Mouse (Mus musculus) stomach, embryonic 15.5 days (tissue): ENCODE data around the gene Krtap4-7. TPM values are rescaled to one million over a fixed set of nuclear protein-coding genes. Genes with fewer than 3 reads are reported as not detected.
"Not testable (repeated sequence)": the region's sequence is repeated elsewhere in the genome, so short reads cannot be mapped to it uniquely, and the experiment has no call there.

ENCODE experiments used
- ATAC-seq: fragments of 200-750 bp; cut with Nextera tagmentation; 2 replicates; pipeline ENCODE4 v1.8.0; 2017; ENCODE audit warnings: low read depth, moderate number of reproducible peaks, moderate TSS enrichment; ENCODE audit not compliant: insufficient read depth, low FRiP score
- H3K27ac ChIP-seq: fragments of 300-500 bp; sonication (generic); 2 replicates; pipeline ENCODE4 v1.5.1; 2015; ENCODE audit warnings: mild to moderate bottlenecking, inconsistent platforms
- H3K27me3 ChIP-seq: fragments of 300-500 bp; sonication (generic); replicated peaks from 2 replicates; pipeline ENCODE4 v1.6.1; 2015; ENCODE audit warnings: inconsistent platforms
- H3K36me3 ChIP-seq: fragments of 300-500 bp; sonication (generic); 2 replicates; pipeline ENCODE4 v1.6.1; 2015; ENCODE audit warnings: inconsistent platforms
- H3K4me1 ChIP-seq: fragments of 300-500 bp; sonication (generic); 2 replicates; pipeline ENCODE4 v1.6.1; 2015; ENCODE audit warnings: inconsistent platforms
- H3K4me2 ChIP-seq: fragments of 300-500 bp; sonication (generic); 2 replicates; pipeline ENCODE4 v1.6.1; 2015; ENCODE audit warnings: mild to moderate bottlenecking, inconsistent platforms
- H3K4me3 ChIP-seq: fragments of 300-500 bp; sonication (generic); replicated peaks from 2 replicates; pipeline ENCODE4 v1.5.1; 2015; ENCODE audit warnings: inconsistent platforms
- H3K9ac ChIP-seq: fragments of 300-500 bp; sonication (generic); 2 replicates; pipeline ENCODE4 v1.6.1; 2015; ENCODE audit warnings: inconsistent platforms
- H3K9me3 ChIP-seq: fragments of 300-500 bp; sonication (generic); 2 replicates; pipeline ENCODE4 v1.6.1; 2016; ENCODE audit warnings: inconsistent platforms
- WGBS: fragments of 180-500 bp; shearing (Covaris S2); methylation state at CpG from one replicate; pipeline ENCODE4 v1.1.7; 2015; 5-methylcytosine and 5-hydroxymethylcytosine counted together
- polyA plus RNA-seq: library from polyadenylated mRNA; unstranded; fragments of >200 nt; fragmentation: Nextera tagmentation; extraction: Ambion mirVana; gene quantifications from 2 replicates; pipeline ENCODE4 v1.2.1, GENCODE M21; 2015

Gene Krtap4-7
- not detected in 2 replicates for polyA plus RNA-seq

- H3K9me3 ChIP-seq, H3K27ac ChIP-seq, H3K4me2 ChIP-seq, H3K9ac ChIP-seq, H3K27me3 ChIP-seq, H3K4me3 ChIP-seq, H3K36me3 ChIP-seq, ATAC-seq, H3K4me1 ChIP-seq: not testable (repeated sequence)
- WGBS: 81% methylated on average over 9 of the region's 9 CpGs
These were observed at the start of gene Krtap4-7 for GRCm38 (mm10) chr11:99643635-99644139. TSS of gene Krtap4-7 (minus strand) at chr11:99644089.

- H3K9ac ChIP-seq: no peak within 1 kb of the TSS
- no peaks in the 10 kb centered on the region for H3K27me3 ChIP-seq
- ATAC-seq: no peak
- no peaks in the 10 kb centered on the region for H3K36me3 ChIP-seq
- 84% methylated on average over 1 of the region's 1 CpGs for WGBS
- H3K4me3 ChIP-seq: no peak within 1 kb of the TSS
- no peaks in the 10 kb centered on the region for H3K9me3 ChIP-seq
- H3K27ac ChIP-seq: no peak within 1 kb of the TSS
- H3K4me1 ChIP-seq: no peaks in the 10 kb centered on the region
- H3K4me2 ChIP-seq: no peak within 1 kb of the TSS
These were observed 46.6 kb upstream of the Krtap4-7 start, which contains the start of gene Gm14190 for GRCm38 (mm10) chr11:99690463-99690862. TSS of gene Gm14190 (minus strand) at chr11:99690740.

GRCm38 (mm10) chr11:99685235-99685634, 41.3 kb upstream of the Krtap4-7 start:
- not testable (repeated sequence) for H3K27me3 ChIP-seq, H3K27ac ChIP-seq, H3K4me1 ChIP-seq, H3K9me3 ChIP-seq, ATAC-seq, H3K36me3 ChIP-seq, H3K4me3 ChIP-seq, H3K9ac ChIP-seq, H3K4me2 ChIP-seq
- 70% methylated on average over 1 of the region's 1 CpGs for WGBS

- Histone ChIP-seq H3K4me1 (no peaks in the 10 kb centered on the region), H3K4me3 (no peak overlapping the region), H3K27ac (no peak overlapping the region), H3K36me3 (no peaks in the 10 kb centered on the region), H3K9ac (no peak overlapping the region), H3K4me2 (no peak overlapping the region), H3K27me3 (no peaks in the 10 kb centered on the region), H3K9me3 (no peaks in the 10 kb centered on the region)
- WGBS: 82% methylated on average over 2 of the region's 2 CpGs
- ATAC-seq: no peak
These were observed 39.6 kb upstream of the Krtap4-7 start for GRCm38 (mm10) chr11:99683481-99683880.

GRCm38 (mm10) chr11:99665860-99666259, 22.0 kb upstream of the Krtap4-7 start, which contains the start of gene Krtap4-6:
TSS of gene Krtap4-6 (minus strand) at chr11:99665960.
- Histone ChIP-seq H3K9me3 (no peaks in the 10 kb centered on the region), H3K27me3 (no peaks in the 10 kb centered on the region), H3K4me1 (no peaks in the 10 kb centered on the region), H3K27ac (no peak within 1 kb of the TSS), H3K4me2 (no peak within 1 kb of the TSS), H3K4me3 (no peak within 1 kb of the TSS), H3K36me3 (no peaks in the 10 kb centered on the region), H3K9ac (no peak within 1 kb of the TSS)
- ATAC-seq: no peak

GRCm38 (mm10) chr11:99662802-99663201, 18.9 kb upstream of the Krtap4-7 start:
- Histone ChIP-seq H3K4me1 (no peaks in the 10 kb centered on the region), H3K4me3 (no peak overlapping the region), H3K4me2 (no peak overlapping the region), H3K27ac (no peak overlapping the region), H3K9me3 (no peaks in the 10 kb centered on the region), H3K36me3 (no peaks in the 10 kb centered on the region), H3K27me3 (no peaks in the 10 kb centered on the region), H3K9ac (no peak overlapping the region)
- WGBS: 79% methylated on average over 10 of the region's 10 CpGs
- ATAC-seq: no peak

GRCm38 (mm10) chr11:99659256-99659655, 15.4 kb upstream of the Krtap4-7 start:
- Histone ChIP-seq H3K9me3 (no peaks in the 10 kb centered on the region), H3K4me3 (no peak overlapping the region), H3K27ac (no peak overlapping the region), H3K4me1 (no peaks in the 10 kb centered on the region), H3K4me2 (no peak overlapping the region), H3K27me3 (no peaks in the 10 kb centered on the region), H3K9ac (no peak overlapping the region), H3K36me3 (no peaks in the 10 kb centered on the region)
- ATAC-seq: no peak
- 79% methylated on average over 4 of the region's 4 CpGs for WGBS

GRCm38 (mm10) chr11:99658467-99659010, 14.7 kb upstream of the Krtap4-7 start, which contains the start of gene Gm11563:
TSS of gene Gm11563 (minus strand) at chr11:99658960.
- not testable (repeated sequence) for H3K27ac ChIP-seq, H3K9ac ChIP-seq, H3K36me3 ChIP-seq, ATAC-seq, H3K4me1 ChIP-seq, H3K27me3 ChIP-seq, H3K4me2 ChIP-seq, H3K9me3 ChIP-seq, H3K4me3 ChIP-seq
- WGBS: 69% methylated on average over 10 of the region's 10 CpGs

GRCm38 (mm10) chr11:99657051-99657450, 13.2 kb upstream of the Krtap4-7 start:
- Histone ChIP-seq H3K9ac (no peak overlapping the region), H3K9me3 (no peaks in the 10 kb centered on the region), H3K4me2 (no peak overlapping the region), H3K4me1 (no peaks in the 10 kb centered on the region), H3K27me3 (no peaks in the 10 kb centered on the region), H3K4me3 (no peak overlapping the region), H3K36me3 (no peaks in the 10 kb centered on the region), H3K27ac (no peak overlapping the region)
- 42% methylated on average over 5 of the region's 5 CpGs for WGBS
- no peak for ATAC-seq

- no peaks in the 10 kb centered on the region for H3K9me3 ChIP-seq
- H3K4me2 ChIP-seq: no peak within 1 kb of the TSS
- WGBS: 85% methylated on average over 2 of the region's 2 CpGs
- no peaks in the 10 kb centered on the region for H3K4me1 ChIP-seq
- no peaks in the 10 kb centered on the region for H3K36me3 ChIP-seq
- H3K4me3 ChIP-seq: no peak within 1 kb of the TSS
- H3K27ac ChIP-seq: no peak within 1 kb of the TSS
- ATAC-seq: no peak
- H3K9ac ChIP-seq: no peak within 1 kb of the TSS
- no peaks in the 10 kb centered on the region for H3K27me3 ChIP-seq
These were observed 6.2 kb upstream of the Krtap4-7 start, which contains the start of gene Gm11555 for GRCm38 (mm10) chr11:99650136-99650535. TSS of gene Gm11555 (minus strand) at chr11:99650236.

- no peak overlapping the region for H3K9ac ChIP-seq
- no peaks in the 10 kb centered on the region for H3K4me1 ChIP-seq
- WGBS: 84% methylated on average over 15 of the region's 15 CpGs
- H3K36me3 ChIP-seq: no peaks in the 10 kb centered on the region
- H3K9me3 ChIP-seq: no peaks in the 10 kb centered on the region
- no peak for ATAC-seq
- H3K27ac ChIP-seq: no peak overlapping the region
- no peak overlapping the region for H3K4me2 ChIP-seq
- no peak overlapping the region for H3K4me3 ChIP-seq
- H3K27me3 ChIP-seq: no peaks in the 10 kb centered on the region
These were observed 2.6 kb upstream of the Krtap4-7 start for GRCm38 (mm10) chr11:99646444-99646843.

- no peaks in the 10 kb centered on the region for H3K4me1 ChIP-seq
- ATAC-seq: no peak
- 74% methylated on average over 3 of the region's 3 CpGs for WGBS
- no peak overlapping the region for H3K9ac ChIP-seq
- no peaks in the 10 kb centered on the region for H3K36me3 ChIP-seq
- no peak overlapping the region for H3K4me2 ChIP-seq
- H3K27ac ChIP-seq: no peak overlapping the region
- H3K4me3 ChIP-seq: no peak overlapping the region
- H3K27me3 ChIP-seq: no peaks in the 10 kb centered on the region
- H3K9me3 ChIP-seq: no peaks in the 10 kb centered on the region
These were observed 462 bp upstream of the Krtap4-7 start for GRCm38 (mm10) chr11:99644351-99644750.

GRCm38 (mm10) chr11:99640926-99641325, 3.0 kb downstream of the Krtap4-7 start:
- Histone ChIP-seq H3K4me2 (no peak overlapping the region), H3K27me3 (no peaks in the 10 kb centered on the region), H3K4me3 (no peak overlapping the region), H3K4me1 (no peaks in the 10 kb centered on the region), H3K9ac (no peak overlapping the region), H3K36me3 (no peaks in the 10 kb centered on the region), H3K27ac (no peak overlapping the region), H3K9me3 (no peaks in the 10 kb centered on the region)
- no peak for ATAC-seq
- WGBS: 32% methylated on average over 1 of the region's 1 CpGs
